Mouse (Mus musculus) Patski (cell line): ENCODE measurements around the gene Pole2. TPM values are rescaled to one million over a fixed set of nuclear protein-coding genes. Genes with fewer than 3 reads are reported as not detected.
A peak's percentile ranks its signal among the peaks of the same experiment; 100 is the strongest.
"Not testable (repeated sequence)": the region's sequence is repeated elsewhere in the genome, so short reads cannot be mapped to it uniquely, and the experiment has no call there.

Source experiments
- ATAC-seq: fragments of 100-300 bp; one replicate; pipeline ENCODE4 v1.8.0; 2021
- CTCF ChIA-PET: fragments of 350-600 bp; sonication (Branson Sonifier 250); formaldehyde crosslinking; loops from one replicate; lab custom pipeline; 2022; ENCODE audit warnings: inconsistent platforms; lab: Charles Lee
- POLR2A ChIA-PET: fragments of 350-600 bp; sonication (Branson Sonifier 250); formaldehyde crosslinking; loops from one replicate; lab custom pipeline; 2022; ENCODE audit warnings: antibody characterized with exemption, inconsistent platforms; lab: Charles Lee
- DNase-seq: peaks from one replicate; pipeline ENCODE4 v3.0.0-alpha.2; 2011; ENCODE audit warnings: low read depth, low spot score
- H3K27me3 ChIP-seq: fragments of 371-371 bp; one replicate; pipeline ENCODE4 v1.5.1; 2021
- CTCF ChIP-seq: fragments of 100-300 bp; IDR thresholded peaks from one replicate; pipeline ENCODE4 v1.5.1; 2021
- in situ Hi-C: fragments of 300-500 bp; cut with MboI; formaldehyde crosslinking; loops from 3 replicates; pipeline ENCODE4 v1.11.1; 2018; ENCODE audit warnings: low pct_unique_long_range_greater_than_20kb, mixed read lengths
- polyA plus RNA-seq: library from polyadenylated mRNA; unstranded; gene quantifications from one replicate; pipeline ENCODE4 v1.2.3, GENCODE M21; 2021

Pole2 gene
- polyA plus RNA-seq, 1 experiment from 2014 or later, result 6.1 TPM

DNA sequence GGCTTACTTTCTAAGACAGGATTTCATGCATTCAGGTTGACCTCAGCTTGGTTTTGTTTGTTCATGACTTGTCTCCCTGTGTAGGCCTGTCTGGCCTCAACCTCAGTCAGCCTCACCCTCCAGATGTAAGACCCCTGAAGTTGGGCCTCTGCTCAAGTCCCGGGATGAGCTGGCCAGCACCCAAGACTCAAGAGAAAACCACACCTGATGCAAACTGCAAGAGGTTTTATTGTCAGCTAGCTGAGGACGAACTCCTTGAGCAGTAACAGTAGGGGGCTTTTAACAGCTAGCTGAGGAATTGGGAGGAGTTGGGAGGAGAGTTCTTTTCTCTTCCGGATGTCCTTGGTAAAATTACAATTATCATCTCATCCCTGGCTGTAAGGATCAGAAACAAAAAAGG lies 50.5 kb downstream of the Pole2 start:
- POLR2A ChIA-PET, result no interaction called here
- no peak for DNase-seq
- CTCF ChIA-PET, result no interaction called here

DNA sequence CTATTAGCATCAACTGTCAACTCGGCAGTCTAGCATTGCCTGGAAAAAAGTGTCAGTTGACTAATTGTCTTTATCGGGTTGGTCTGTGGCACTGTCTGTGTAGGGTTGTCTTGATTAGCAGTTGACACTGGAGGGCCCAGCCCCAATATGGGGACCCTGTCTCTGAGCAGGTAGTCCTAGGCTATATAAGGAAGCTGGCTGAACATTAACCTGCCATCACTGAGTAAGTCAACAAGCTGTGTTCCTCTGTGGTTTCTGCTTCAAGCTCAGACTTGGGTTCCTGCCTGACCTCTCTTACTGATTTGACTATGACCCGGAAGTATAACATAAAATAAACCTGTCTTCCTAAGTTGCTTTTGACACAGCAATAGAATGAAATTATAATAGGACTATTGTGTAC lies 52.0 kb downstream of the Pole2 start:
- ATAC-seq (no peak), DNase-seq (no peak)
- ChIA-PET POLR2A (interaction anchor here (1.5 kb wide), 1 partner anchor 8 kb away, joined by 4 read pairs; the partner anchor contains the start of genes Mgat2 and Rpl36al), CTCF (no interaction called here)
- TF ChIP-seq CTCF, result no peak
- in situ Hi-C loops, result no loop called here
- no peaks in the 10 kb centered on the region for H3K27me3 ChIP-seq

More for the DNA sequence above, 50.5 kb downstream of the Pole2 start:
- in situ Hi-C loops, result no loop called here
- no peaks in the 10 kb centered on the region for H3K27me3 ChIP-seq
- TF ChIP-seq CTCF, result no peak
- no peak for ATAC-seq

DNA sequence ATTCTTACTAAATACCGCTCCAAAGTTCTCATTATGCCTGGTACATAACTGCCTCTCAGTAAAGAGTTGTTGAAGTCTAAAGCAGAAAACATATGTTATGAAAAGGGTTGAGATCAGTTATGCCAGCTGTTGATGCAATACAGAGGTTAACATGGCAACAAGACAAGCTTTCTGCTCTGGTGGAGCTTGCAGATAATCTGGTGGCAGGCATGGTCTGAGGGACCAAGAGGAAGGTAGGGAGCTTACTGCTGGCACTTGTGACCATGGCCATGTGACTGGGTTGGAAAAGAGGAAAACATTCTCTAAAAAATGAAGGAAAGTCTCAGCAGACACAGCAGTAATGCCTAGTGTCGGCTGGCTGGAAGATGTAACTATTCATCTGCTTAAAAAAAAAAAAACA lies 56.7 kb downstream of the Pole2 start:
- H3K27me3 ChIP-seq, result no peaks in the 10 kb centered on the region
- POLR2A ChIA-PET, result no interaction called here
- CTCF ChIA-PET, result no interaction called here
- TF ChIP-seq CTCF, result no peak
- ATAC-seq (no peak), DNase-seq (no peak)
- in situ Hi-C loops, result no loop called here

DNA sequence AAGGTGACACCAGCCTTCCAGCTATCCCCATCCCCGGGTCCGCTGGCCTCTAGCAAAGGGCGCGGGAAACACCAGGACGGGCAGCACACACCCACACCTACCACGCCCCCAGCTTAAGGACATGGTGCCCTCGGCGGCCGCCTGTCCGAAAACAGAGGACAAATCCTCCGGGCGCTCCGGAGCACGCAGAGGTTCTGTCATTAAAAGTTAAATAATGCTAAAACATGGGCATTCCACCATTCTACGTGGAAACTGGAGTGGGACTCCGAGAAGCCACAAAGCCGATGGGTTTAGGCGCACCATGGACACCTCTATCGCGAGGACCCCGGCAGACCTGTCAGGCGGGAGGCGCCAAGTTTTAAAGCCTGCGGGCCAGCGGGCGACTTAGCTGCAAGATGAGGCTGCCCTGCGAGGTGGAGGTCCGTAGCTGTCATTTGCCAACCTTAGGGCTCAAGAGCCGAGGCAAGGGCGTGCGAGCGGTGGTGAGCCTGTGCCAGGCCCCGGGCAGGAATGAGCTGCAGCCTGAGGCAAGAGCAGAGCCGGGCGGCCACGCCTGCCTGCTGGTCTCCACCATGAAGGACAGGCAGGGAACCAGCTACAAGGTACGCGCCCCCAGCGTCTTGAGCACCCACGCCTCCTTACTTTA lies 59.4 kb downstream of the Pole2 start, which contains the start of gene Lrr1:
Gene Lrr1, plus strand, starts transcription at position 354 of the 646 bp plus-strand sequence.
- ATAC-seq, result peak; percentile 85
- H3K27me3 ChIP-seq, result no peaks in the 10 kb centered on the region
- ChIA-PET POLR2A (no interaction called here), CTCF (no interaction called here)
- no peak for DNase-seq
- in situ Hi-C loops, result no loop called here
- TF ChIP-seq CTCF, result no peak

DNA sequence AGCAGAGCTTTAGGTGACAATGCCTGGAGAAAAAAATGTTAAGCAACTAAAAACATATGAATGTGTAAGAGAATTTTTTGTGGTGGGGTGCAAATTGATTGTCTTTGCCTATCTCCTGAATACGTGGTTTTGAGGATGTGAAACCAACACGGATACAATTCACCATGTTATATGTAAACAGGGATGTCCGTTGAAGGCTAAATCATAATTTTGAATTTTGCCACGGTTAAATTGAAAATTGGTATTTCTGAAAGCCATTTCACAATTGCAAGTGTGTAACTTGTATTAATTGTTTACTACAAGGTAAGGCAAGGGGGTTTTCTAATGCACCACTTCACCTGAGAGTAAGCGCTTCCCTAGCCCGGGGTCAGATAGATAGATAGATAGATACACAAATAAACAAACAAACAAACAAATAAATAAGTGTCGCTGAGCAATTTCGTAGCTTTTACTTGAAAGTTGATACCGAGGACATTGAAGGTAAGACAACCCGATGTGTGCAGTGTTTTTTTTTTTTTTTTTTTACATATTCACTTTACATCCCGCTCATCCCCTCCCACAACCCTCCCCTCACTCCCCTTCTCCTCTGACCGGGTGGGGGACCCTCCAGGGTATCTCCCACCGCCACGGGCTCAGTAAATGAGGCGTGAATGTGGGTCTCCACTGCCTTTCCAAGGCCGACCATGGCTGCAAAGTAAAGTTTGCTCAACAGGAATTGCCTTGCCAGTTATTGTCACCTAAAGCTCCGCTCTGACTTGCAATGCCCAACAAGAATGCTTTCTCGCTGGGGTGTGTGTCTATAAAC lies 60.1 kb downstream of the Pole2 start:
- no peak for TF ChIP-seq CTCF
- CTCF ChIA-PET, result no interaction called here
- H3K27me3 ChIP-seq, result no peaks in the 10 kb centered on the region
- peak; percentile 14 for ATAC-seq
- in situ Hi-C loops, result no loop called here
- no peak for DNase-seq
- POLR2A ChIA-PET, result no interaction called here

DNA sequence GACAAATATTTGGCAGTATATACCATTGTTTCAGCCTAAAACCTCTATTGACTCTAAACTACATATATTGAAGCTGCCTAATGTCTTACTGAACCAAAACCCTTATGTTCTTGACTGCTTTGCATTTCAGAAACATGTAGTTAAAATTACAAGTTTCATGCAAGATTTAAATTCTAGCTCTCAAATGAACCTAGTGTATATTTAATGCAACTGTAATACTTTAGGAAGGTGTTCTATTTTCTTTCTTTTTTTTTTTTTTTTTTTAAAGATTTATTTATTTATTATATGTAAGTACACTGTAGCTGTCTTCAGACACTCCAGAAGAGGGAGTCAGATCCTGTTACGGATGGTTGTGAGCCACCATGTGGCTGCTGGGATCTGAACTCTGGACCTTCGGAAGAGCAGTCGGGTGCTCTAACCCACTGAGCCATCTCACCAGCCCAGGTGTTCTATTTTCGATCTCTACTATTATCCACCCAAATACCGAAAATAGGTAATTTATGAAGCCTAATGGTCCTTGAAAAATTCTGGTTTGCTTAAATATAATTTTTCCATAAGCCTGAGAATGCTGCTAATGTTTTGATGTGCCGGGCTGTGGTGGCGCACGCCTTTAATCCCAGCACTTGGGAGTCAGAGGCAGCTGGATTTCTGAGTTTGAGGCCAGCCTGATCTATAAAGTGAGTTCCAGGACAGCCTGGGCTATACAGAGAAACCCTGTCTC lies 61.0 kb downstream of the Pole2 start:
- POLR2A ChIA-PET, H3K27me3 ChIP-seq, ATAC-seq, in situ Hi-C loops, DNase-seq, CTCF ChIA-PET: not testable (repeated sequence)

DNA sequence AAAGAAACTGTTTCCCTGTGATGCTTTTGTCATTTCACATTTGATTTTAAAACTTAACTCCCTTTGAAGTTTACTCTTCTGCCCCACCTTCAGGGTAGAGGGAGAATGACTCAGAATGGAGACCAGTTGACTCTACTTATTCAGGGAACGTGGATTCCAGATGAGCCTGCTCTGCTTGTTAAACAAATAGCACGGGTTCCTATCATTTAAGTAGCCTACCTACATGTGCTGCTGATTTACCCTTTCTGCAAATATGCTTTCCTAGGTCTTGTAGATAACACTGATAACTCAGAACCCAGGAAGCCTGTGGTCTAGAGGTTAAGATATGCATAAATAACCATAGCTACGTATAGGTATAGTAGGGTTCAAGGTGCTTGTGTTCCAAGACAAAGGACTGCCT lies 63.1 kb downstream of the Pole2 start:
- ATAC-seq, result no peak
- no peak for DNase-seq

DNA sequence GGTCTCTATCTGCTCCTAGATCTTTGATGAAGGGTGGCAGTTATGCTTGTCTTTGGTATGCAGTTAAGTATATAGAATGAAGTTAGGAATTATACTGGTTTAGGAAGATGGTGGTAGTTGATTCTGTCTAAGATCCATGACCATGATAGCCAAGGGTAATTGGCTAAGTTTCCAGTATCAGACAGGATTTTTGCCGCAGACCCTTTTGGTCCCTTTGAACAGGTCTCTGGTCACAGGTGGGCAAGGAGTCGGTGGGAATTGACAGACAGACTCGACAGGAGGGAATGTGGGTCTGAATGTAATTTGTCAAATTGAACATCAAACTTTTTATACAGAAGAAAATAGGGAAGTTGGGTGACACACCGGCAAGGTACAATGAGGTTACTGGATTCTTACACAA lies 64.4 kb downstream of the Pole2 start:
- H3K27me3 ChIP-seq, DNase-seq, POLR2A ChIA-PET, in situ Hi-C loops, CTCF ChIA-PET, ATAC-seq: not testable (repeated sequence)

More for the DNA sequence above, 63.1 kb downstream of the Pole2 start:
- TF ChIP-seq CTCF, result no peak
- in situ Hi-C loops, result no loop called here
- CTCF ChIA-PET, result no interaction called here
- H3K27me3 ChIP-seq, result no peaks in the 10 kb centered on the region
- POLR2A ChIA-PET, result no interaction called here

DNA sequence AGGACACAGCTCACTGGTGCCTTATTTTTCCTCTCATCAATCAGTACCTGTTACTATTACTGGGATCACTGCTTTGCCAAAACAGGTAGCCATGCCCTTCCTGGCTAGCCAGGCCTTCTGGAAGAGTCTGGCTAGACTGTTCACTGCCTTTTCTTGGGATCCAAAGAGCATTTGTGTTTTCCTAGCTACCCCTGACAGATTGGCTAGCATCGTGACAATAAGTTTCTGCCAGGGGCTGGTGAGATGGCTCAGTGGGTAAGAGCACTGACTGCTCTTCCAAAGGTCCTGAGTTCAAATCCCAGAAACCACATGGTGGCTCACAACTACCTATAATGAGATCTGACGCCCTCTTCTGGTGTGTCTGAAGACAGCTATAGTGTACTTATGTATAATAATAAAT lies 67.3 kb downstream of the Pole2 start:
- in situ Hi-C loops, POLR2A ChIA-PET, H3K27me3 ChIP-seq, ATAC-seq, CTCF ChIA-PET, DNase-seq: not testable (repeated sequence)

DNA sequence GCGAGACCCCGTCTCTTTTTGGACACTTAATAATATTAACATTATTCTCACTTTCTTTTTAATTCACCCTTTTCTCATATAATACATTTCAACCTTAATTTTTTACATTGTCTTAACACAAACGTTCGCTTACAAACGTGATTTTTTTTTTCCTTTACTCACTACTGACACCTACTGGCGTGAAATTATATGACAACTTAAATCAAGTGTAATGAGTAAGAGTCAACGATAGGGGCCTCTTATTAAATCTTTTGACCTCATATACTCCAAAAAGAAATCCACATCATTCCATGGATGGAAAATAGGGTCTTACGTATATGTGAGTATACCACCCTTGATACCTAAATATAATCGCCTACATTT lies 68.4 kb downstream of the Pole2 start:
- no peaks in the 10 kb centered on the region for H3K27me3 ChIP-seq
- peak; percentile 69 for TF ChIP-seq CTCF
- ATAC-seq (peak; percentile 18), DNase-seq (no peak)
- ChIA-PET CTCF (interaction anchor here (1.6 kb wide), 1 partner anchor 11 kb away, joined by 3 read pairs; no protein-coding TSS in a partner anchor), POLR2A (no interaction called here)
- in situ Hi-C loops, result no loop called here

DNA sequence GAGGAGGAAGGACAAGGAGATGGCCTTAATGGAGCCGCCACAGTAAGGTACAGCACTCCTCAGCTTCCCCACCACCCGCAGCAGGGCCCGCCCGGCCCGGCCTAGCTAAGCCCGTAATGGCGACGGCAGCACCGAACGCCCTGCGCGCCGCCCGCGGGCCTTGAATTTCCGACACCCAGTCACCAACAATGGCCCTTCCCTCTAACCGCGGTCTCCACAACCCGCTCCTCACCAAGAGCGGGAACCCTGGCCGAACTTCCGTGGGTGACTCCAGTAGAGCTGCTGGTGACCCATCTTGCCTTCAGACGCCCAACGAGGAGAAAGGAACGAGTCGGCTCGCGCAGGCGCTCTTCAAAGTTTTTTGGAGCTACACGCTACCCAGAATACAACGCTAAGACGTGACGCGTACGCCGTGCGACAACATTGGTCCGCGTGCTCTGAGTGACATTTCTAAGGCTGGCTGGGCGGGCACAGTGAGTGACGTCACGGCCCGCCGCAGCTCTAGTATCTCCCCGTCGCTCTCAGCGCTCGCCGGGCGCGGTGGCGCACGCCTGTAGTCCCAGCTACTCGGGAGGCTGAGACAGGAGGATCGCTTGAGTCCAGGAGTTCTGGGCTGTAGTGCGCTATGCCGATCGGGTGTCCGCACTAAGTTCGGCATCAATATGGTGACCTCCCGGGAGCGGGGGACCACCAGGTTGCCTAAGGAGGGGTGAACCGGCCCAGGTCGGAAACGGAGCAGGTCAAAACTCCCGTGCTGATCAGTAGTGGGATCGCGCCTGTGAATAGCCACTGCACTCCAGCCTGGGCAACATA lies 69.0 kb downstream of the Pole2 start, which contains the start of gene Rps29:
Gene Rps29, minus strand, starts transcription at position 422 of the 813 bp plus-strand sequence.
- CTCF ChIA-PET, result interaction anchor here (1.6 kb wide), 1 partner anchor 10 kb away, joined by 3 read pairs; no protein-coding TSS in a partner anchor
- in situ Hi-C loops, result not testable (repeated sequence)

More for the DNA sequence above, 69.0 kb downstream of the Pole2 start, which contains the start of gene Rps29:
- H3K27me3 ChIP-seq, POLR2A ChIA-PET: not testable (repeated sequence)
- ATAC-seq (peak; percentile 93), DNase-seq (peak; percentile 97)
